7 mouse cellular contexts compared by ENCODE assay signal in the genomic region with DNA sequence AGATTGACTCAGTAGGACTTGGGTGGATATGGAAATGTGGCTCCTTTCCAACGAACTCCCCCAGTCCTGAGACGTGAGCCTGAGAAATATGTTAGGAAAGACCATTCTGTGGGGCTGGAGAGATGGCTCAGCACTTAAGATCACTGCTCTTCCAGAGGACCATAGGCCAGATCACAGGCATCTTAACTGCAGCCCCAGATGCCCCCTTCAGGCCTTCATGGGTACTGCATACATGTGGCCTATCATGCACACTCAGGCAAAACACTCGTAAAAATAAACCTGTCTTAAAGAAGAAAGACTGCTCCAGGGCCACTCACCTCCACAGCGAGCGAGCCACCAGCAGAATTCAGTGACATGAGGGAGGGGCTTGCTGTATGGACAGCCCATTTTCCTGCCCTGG.
DNase-seq lines count a peak whose midpoint lies in the region; ATAC-seq and TF ChIP-seq lines count a peak whose summit lies in the region.

No protein-coding gene starts in this region.

- TF ChIP-seq CTCF in gastrocnemius, adult 2 months (IDR thresholded peaks at IDR 0.05): peak; percentile 91; the same call in 1 of the 2 replicates
- TF ChIP-seq CTCF in kidney, postnatal 0 days (IDR thresholded peaks at IDR 0.05; ENCODE audit: low read depth): peak; percentile 81

- peaks cover 6% of the 10 kb centered on the region; the same call in 1 of the 2 replicates for H3K36me3 ChIP-seq in kidney, postnatal 0 days (ENCODE audit: insufficient read depth, low read length)
- H3K36me3 ChIP-seq in liver, embryonic 16.5 days (ENCODE audit: control insufficient read depth, insufficient read depth): peaks cover 22% of the 10 kb centered on the region

- peak; percentile 47 for ATAC-seq in CD4-positive, CD25-positive, alpha-beta regulatory T cell, adult 4 months
- peak; percentile 63 for ATAC-seq in kidney, postnatal 0 days (replicated peaks; ENCODE audit: low FRiP score, low read depth)
- ATAC-seq in liver, embryonic 16.5 days (ENCODE audit: low read depth): peak; percentile 12; the same call in 1 of the 2 replicates

- no peak overlapping the region for H3K4me2 ChIP-seq in kidney, postnatal 0 days (ENCODE audit: low read length)
- H3K4me2 ChIP-seq in liver, embryonic 16.5 days (ENCODE audit: low read depth, low read length): no peak overlapping the region

- DNase-seq in T-cell, adult 2 months (ENCODE audit: low spot score): peak; percentile 44
- DNase-seq in cerebellum, postnatal 25 days: peak; percentile 73 to 84
- DNase-seq in gastrocnemius, adult 2 months: peak; percentile 75
- peak; percentile 61 for DNase-seq in kidney, postnatal 0 days (ENCODE audit: low spot score)
- peak; percentile 75 for DNase-seq in retina, postnatal 1 day

- no peaks in the 10 kb centered on the region for H3K27me3 ChIP-seq in kidney, postnatal 0 days (ENCODE audit: insufficient read depth, low read length)
- H3K27me3 ChIP-seq in liver, embryonic 16.5 days (ENCODE audit: control insufficient read depth, insufficient read depth, low read depth, low read length): no peaks in the 10 kb centered on the region

- no peak overlapping the region for H3K9ac ChIP-seq in kidney, postnatal 0 days (ENCODE audit: low read depth, low read length)
- no peak overlapping the region for H3K9ac ChIP-seq in liver, embryonic 16.5 days (ENCODE audit: low read depth, low read length)

- no peaks in the 10 kb centered on the region for H3K4me1 ChIP-seq in kidney, postnatal 0 days (replicated peaks; ENCODE audit: insufficient read depth, low read length)
- H3K4me1 ChIP-seq in liver, embryonic 16.5 days (ENCODE audit: control insufficient read depth, low read depth, low read length): peaks cover 20% of the 10 kb centered on the region

- no peaks in the 10 kb centered on the region for H3K9me3 ChIP-seq in kidney, postnatal 0 days (replicated peaks; ENCODE audit: low read length)
- H3K9me3 ChIP-seq in liver, embryonic 16.5 days (replicated peaks; ENCODE audit: control insufficient read depth, low read length): no peaks in the 10 kb centered on the region

- intact Hi-C loops in gastrocnemius, adult 2 months (cut with DNase I): loop anchor here (1.0 kb wide), 1 partner anchor 116 kb away; no protein-coding TSS in a partner anchor

- WGBS in kidney, postnatal 0 days: 84% methylated on average over 5 of the region's 5 CpGs
- 74% methylated on average over 5 of the region's 5 CpGs for WGBS in liver, embryonic 16.5 days (ENCODE audit: insufficient replicate concordance)

- H3K4me3 ChIP-seq in gastrocnemius, adult 2 months: no peak overlapping the region
- H3K4me3 ChIP-seq in kidney, postnatal 0 days (replicated peaks; ENCODE audit: low read depth, low read length): no peak overlapping the region
- no peak overlapping the region for H3K4me3 ChIP-seq in liver, embryonic 16.5 days (ENCODE audit: low read depth, low read length)

- H3K27ac ChIP-seq in gastrocnemius, adult 2 months: no peak overlapping the region
- no peak overlapping the region for H3K27ac ChIP-seq in kidney, postnatal 0 days
- 0 out of 2 replicates have a peak overlapping the region, but pooled peaks have one; percentile 29 for H3K27ac ChIP-seq in liver, embryonic 16.5 days (ENCODE audit: low read length)

Comparison
In these comparisons a context has a peak if more than half of its experiments do, and no peak if none do; other contexts are left out.
1. ATAC-seq: peak in every context shown above with its lines; median percentile 63 in kidney, postnatal 0 days; 47 in CD4-positive, CD25-positive, alpha-beta regulatory T cell, adult 4 months; 12 in liver, embryonic 16.5 days.